15 mouse cellular contexts compared by ENCODE assay signal in the genomic region with DNA sequence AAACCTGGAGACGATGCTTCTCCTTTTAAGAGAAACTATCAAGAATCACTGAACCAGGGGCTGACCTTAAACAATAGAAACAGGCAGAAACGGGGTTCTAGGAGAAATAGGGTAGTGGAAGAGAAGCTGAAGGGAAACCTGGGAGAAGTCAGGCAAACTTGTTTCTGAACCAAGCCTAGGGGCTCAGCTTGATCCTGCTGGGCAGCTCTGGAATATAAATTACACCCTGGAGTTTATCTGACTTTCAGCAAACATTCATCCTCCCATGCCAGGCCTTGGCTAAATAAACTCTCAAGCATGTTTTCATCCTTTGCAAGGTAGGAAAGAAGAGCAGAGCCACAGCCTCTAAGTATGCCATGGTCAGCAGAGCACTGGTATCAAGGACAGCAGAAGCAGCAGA.
"Had no signal": no experiment of that assay in that cellular context is flagged by ENCODE, and none has a peak within 500 bp of the region (broad histone marks: within the 10 kb centered on the region; RNA-seq: fewer than 3 reads in every experiment).

No protein-coding gene starts in this region.

- ATAC-seq: midbrain, embryonic 13.5 days; midbrain, embryonic 15.5 days had no signal

- H3K9me3 ChIP-seq: midbrain, embryonic 10.5 days; midbrain, embryonic 13.5 days; midbrain, embryonic 15.5 days had no signal

- H3K9ac ChIP-seq: liver, embryonic 14.5 days; lung, embryonic 14.5 days; midbrain, embryonic 13.5 days; midbrain, embryonic 15.5 days had no signal

- H3K4me2 ChIP-seq: lung, embryonic 14.5 days; midbrain, embryonic 13.5 days; midbrain, embryonic 15.5 days had no signal

- H3K36me3 ChIP-seq: midbrain, embryonic 10.5 days; midbrain, embryonic 13.5 days; midbrain, embryonic 15.5 days had no signal

- H3K4me3 ChIP-seq: midbrain, embryonic 10.5 days; midbrain, embryonic 13.5 days; midbrain, embryonic 15.5 days; myocyte had no signal

- H3K27me3 ChIP-seq: midbrain, embryonic 13.5 days; midbrain, embryonic 15.5 days had no signal

- H3K27ac ChIP-seq: liver, embryonic 14.5 days; midbrain, embryonic 10.5 days; midbrain, embryonic 13.5 days; midbrain, embryonic 15.5 days had no signal

- H3K4me1 ChIP-seq: midbrain, embryonic 10.5 days; midbrain, embryonic 13.5 days; midbrain, embryonic 15.5 days had no signal

- DNase-seq: lung, adult 18-20 months; lung, postnatal 10 days; lung, postnatal 4 days; right cerebral cortex, adult 18-20 months; right cerebral cortex, postnatal 25 days; spleen, adult 18-20 months; thymus, adult 18-20 months; thymus, postnatal 14 days; thymus, postnatal 36 days had no signal
